Mouse (Mus musculus): Measurements from ENCODE around the gene Ptpn11.

- no peak for TF ChIP-seq CTCF (IDR thresholded peaks at IDR 0.05; ENCODE audit: borderline replicate concordance, insufficient read depth, low read depth, low read length)
- TF ChIP-seq POLR2A (IDR thresholded peaks at IDR 0.05; ENCODE audit: borderline replicate concordance, insufficient read depth, low read length) = no peak
Observed at GRCm38 (mm10) chr5:121219190-121219589, 28.0 kb upstream of the Ptpn11 start.
